Mouse (Mus musculus) left cerebral cortex, postnatal 14 days (tissue): ENCODE results near the gene Zfp988. TPM values are rescaled to one million over a fixed set of nuclear protein-coding genes. Genes with fewer than 3 reads are reported as not detected.
"Not testable (repeated sequence)": the region's sequence is repeated elsewhere in the genome, so short reads cannot be mapped to it uniquely, and the experiment has no call there.

Experiments
- DNase-seq, 2 experiments: peaks; one replicate each; pipeline ENCODE4 v3.0.0; 2021 to 2022; ENCODE audit warnings: low spot score in 2 of 2, mixed read lengths in 1 of 2
- intact Hi-C: fragments of 180-260 bp; cut with DNase I; formaldehyde crosslinking; loops from one replicate; pipeline ENCODE4 v1.15.1; 2025
- long read RNA-seq, 2 experiments: library from polyadenylated mRNA; stranded (forward); transcript quantifications; one replicate each; pipeline ENCODE4 v2.0.0; 2021
- total RNA-seq, 2 experiments: library from RNA; stranded (reverse); gene quantifications; 2 replicates each; pipeline ENCODE4 v1.2.3; 2021

The Zfp988 gene
- under 1 TPM; 0.13 to 0.19 TPM for total RNA-seq
- long read RNA-seq, experiment 1 = 0 reads
- long read RNA-seq, experiment 2 = 0 reads

DNA sequence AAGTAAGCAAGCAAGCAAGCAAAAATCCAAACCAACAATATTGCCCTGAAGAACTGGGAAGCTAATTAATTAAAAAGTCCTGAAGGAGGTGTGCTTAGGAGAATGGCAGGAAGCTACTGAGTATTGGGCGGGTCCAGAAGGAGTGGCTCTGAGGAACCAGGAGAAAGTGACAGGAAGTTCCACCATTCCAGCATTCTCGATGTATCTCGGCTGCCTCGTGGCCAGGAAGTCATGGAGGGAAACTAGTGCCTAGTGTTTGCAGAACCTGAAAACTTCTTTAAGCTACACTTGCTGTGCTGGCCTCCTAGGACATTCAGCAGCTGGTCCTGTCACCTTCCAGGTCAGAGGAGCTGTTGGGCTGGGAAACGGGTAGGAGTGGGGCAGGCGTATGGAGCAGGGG is at the start of gene Zfp988:
TSS of gene Zfp988 (plus strand) at position 239 of the 400 bp plus-strand sequence.
- intact Hi-C loops, DNase-seq: not testable (repeated sequence)

GRCm38 (mm10) chr4:147262708-147263107 is 42.8 kb upstream of the Zfp988 start:
- DNase-seq, intact Hi-C loops: not testable (repeated sequence)

DNA sequence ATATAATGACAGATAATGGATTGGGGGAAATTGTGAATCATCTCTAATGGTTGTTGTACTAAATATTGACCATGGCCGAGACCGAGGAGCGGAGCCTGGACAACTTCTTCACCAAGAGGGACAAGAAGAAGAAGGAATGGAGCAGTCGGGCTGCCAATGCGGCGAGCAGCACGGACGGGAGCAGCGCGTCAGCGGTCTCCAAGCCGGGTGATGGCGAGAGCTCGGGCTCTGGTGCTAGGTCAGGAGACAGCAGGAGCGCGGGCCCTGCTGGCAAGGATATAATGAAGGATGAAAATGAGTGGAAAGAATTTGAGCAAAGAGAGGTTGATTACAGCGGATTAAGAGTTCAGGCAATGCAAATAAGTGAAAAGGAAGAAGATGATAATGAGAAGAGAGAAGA is 38.2 kb upstream of the Zfp988 start:
- DNase-seq, intact Hi-C loops: not testable (repeated sequence)

DNA sequence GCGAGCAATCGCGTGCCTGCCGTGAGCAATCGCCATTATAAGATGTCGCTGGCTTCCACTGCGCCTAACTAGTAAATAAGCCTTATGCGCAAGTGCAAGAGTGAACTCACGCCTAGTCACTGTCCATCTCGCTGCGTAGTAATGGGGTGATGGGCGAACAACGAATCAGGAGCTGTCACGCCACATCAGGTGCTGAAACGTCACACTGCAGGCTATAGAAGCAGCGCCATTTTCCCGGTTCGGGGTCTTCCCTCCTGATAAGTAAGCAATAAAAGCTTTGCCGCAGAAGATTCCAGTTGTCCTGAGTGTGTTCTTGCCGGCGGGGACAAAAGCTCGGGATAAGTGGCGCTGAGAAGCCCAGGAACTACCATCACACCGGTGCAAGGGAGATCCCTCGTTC is 36.7 kb upstream of the Zfp988 start:
- DNase-seq, intact Hi-C loops: not testable (repeated sequence)

GRCm38 (mm10) chr4:147270026-147270425 is 35.4 kb upstream of the Zfp988 start:
- DNase-seq, intact Hi-C loops: not testable (repeated sequence)

- DNase-seq, intact Hi-C loops: not testable (repeated sequence)
Observed at GRCm38 (mm10) chr4:147271601-147272000, 33.9 kb upstream of the Zfp988 start.

GRCm38 (mm10) chr4:147275021-147275772 is 30.3 kb upstream of the Zfp988 start:
- DNase-seq, intact Hi-C loops: not testable (repeated sequence)

DNA sequence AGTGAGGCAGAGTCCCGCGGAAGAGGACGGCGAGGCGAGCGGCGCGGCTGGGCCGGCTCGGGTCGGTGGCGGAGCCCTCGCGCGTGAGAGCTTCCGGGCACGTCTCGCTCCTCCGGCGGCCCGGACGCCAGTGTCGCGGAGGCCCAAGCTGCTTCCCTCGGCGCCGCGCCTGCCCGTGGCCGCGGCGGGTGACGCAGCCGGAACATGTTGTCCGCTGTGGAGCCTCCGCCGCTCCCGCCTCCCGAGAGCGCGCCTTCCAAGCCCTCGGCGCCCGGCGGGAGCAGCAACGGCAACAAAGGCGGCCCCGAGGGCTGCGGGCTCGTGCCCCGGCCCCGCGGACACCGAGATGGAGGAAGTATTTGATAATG is 29.7 kb upstream of the Zfp988 start:
- intact Hi-C loops, DNase-seq: not testable (repeated sequence)

DNA sequence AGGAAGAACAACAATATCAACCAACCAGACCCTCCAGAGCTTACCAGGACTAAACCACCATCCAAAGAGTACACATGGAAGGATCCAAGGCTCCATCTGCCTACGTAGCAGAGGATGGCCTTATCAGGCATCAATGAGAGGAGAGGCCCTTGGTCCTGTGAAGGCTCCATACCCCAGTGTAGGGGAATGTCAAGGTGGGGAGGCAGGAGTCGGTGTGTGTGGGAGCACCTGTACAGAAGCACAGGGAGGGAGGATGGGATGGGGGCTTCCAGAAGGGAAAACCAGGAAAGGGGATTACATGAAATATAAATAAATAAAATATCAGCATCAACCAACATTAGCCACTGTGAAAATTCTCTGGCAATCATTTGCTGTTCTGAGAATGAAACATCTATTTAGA is 25.1 kb upstream of the Zfp988 start:
- not testable (repeated sequence) for DNase-seq

GRCm38 (mm10) chr4:147298585-147298984 is 6.9 kb upstream of the Zfp988 start:
- intact Hi-C loops = not testable (repeated sequence)

More for the DNA sequence above, 25.1 kb upstream of the Zfp988 start:
- intact Hi-C loops = not testable (repeated sequence)

DNA sequence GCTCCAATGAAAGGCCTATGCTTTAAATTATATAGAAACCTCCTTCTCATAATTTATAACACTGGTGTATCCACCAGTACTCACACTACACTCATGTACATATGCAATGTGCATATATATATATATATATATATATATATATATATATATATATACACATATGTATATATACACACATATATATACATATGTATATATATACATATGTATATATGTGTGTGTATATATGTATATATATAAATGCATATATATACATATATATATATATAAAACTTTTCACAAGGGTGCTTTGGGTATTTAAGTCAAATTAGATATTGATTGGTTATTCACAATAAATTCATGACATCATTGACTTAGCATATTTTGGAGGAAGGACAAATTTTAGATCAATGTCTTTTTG is 3.1 kb upstream of the Zfp988 start:
- intact Hi-C loops, DNase-seq: not testable (repeated sequence)

More at GRCm38 (mm10) chr4:147298585-147298984, 6.9 kb upstream of the Zfp988 start:
- DNase-seq = not testable (repeated sequence)

DNA sequence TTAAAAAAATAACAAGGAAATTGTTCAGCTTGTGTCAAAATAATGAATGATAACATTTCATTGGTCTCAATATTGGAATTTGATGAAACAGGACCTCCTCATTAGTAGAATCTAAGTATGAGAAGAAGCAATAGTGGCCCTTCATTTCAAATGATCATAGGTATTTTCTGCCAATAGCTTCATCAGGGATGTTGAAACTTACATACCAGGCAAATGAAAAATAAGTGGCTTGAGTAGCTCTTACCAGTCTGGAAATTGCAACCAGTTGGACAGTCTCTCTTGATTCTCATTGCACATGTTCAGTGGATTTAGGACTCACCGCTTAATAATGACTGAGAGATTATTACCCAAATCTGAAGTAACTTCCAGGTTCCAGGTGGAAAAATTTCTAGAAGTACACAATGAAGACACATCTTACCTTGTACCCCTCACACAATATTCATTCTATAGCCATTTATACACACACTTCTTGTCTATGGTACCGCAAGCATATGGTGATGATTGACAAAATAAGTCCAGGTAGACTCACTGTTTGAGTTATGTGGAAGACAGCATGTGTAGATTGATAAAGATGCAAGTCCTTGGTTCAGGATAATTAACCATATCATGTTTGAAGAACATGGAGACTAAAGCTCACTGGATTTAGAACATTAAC is 29.7 kb downstream of the Zfp988 start:
- intact Hi-C loops, DNase-seq: not testable (repeated sequence)

DNA sequence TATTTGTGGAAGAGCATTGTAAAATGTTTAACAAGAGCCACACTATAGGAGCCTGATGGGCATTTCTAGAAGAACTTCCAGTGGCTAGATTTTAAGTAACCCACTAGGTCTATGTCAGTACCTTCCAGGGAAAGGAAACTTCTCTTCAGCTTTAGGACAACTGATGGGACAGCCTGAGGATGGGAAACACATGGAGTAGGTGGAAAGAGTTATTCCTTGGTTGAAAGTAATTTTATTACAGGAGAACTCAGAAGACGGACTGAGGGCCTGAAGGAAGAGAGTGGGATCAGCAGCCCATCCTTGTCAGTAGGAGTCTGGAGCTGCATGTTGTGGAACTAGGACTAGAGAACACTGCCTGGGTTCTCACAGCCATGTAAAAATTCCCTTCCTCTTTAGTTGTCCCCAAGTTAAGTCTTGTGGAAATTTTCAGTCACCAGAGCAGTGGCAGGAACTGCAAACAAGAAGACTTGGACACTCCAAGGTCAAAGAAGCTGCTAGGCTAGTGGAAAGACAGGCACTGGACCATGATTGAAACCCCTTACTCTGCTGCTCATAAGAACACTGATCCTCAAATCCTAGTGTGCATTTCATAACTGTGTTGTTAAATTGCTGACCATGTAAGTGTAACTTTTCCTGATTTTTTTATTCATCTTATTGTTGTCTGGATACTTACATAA is 30.4 kb downstream of the Zfp988 start:
- intact Hi-C loops, DNase-seq: not testable (repeated sequence)

DNA sequence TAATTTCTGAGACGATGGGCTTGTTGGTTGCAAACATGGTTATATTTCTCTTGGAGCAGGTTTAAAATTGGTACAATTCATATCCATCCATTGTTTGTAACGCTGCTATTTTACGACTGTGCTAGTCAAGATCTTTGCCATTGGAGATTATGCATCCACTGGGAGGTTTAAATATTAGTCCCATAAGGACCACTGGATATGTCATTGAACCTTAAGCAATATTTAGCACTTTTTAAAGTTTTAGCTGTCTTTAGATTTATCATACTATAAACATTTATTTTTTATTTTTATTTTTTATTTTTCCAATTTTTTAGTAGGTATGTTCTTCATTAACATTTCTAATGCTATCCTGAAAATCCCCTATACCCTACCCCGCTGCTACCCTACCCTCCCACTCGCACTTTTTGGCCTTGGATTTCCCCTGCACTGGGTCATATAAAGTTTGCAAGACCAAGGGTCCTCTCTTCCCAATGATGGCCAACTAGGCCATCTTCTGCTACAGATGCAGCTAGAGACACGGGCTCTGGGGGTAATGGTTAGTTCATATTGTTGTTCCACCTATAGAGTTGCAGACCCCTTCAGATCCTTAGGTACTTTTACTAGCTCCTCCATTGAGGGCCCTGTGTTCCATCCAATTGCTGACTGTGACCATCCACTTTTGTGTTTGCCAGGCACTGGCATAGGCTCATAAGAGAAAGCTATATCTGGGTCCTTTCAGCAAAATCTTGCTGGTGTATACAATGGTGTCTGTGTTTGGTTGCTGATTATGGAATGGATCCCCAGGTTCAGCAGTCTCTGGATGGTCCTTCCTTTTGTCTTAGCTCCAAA is 31.1 kb downstream of the Zfp988 start:
- DNase-seq, intact Hi-C loops: not testable (repeated sequence)

DNA sequence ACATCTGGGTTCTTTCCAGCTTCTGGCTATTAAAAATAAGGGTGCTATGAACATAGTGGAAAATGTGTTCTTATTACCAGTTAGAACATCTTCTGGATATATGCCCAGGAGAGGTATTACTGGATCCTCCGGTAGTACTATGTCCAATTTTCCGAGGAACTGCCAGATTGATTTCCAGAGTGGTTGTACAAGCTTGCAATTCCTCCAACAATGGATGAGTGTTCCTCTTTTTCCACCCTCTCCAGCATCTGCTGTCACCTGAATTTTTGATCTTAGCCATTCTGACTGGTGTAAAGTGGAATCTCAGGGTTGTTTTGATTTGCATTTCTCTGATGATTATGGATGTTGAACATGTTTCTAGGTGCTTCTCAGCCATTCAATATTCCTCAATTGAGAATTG is 32.0 kb downstream of the Zfp988 start:
- DNase-seq, intact Hi-C loops: not testable (repeated sequence)

DNA sequence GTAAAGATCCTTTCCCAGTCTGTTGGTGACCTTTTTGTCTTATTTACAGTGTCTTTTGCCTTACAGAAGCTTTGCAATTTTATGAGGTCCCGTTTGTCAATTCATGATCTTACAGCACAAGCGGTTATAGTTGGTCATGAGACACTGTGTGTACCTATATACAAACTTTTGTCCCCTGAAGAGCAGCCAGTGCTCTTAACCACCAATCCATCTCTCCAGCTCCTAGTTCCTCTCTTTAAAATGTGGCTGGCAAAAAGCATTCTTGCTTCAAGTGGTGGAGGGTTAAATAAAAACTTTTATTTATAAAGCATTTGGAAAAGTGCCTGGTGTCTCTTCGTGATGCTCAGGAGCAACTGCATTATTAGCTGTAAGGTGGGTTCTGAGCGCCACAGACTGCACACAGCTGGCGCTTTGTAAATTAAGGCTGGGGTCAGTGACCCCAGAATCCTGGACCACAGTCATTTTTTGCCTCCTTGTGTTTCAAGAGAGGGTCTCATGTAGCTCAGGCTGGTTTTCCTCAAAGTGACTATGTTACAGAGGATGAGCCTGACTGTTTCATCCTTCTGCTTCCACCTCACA is 32.6 kb downstream of the Zfp988 start:
- intact Hi-C loops = no loop called here
- DNase-seq = no peak

- DNase-seq, intact Hi-C loops: not testable (repeated sequence)
Observed at GRCm38 (mm10) chr4:147338706-147339105, 33.2 kb downstream of the Zfp988 start.

DNA sequence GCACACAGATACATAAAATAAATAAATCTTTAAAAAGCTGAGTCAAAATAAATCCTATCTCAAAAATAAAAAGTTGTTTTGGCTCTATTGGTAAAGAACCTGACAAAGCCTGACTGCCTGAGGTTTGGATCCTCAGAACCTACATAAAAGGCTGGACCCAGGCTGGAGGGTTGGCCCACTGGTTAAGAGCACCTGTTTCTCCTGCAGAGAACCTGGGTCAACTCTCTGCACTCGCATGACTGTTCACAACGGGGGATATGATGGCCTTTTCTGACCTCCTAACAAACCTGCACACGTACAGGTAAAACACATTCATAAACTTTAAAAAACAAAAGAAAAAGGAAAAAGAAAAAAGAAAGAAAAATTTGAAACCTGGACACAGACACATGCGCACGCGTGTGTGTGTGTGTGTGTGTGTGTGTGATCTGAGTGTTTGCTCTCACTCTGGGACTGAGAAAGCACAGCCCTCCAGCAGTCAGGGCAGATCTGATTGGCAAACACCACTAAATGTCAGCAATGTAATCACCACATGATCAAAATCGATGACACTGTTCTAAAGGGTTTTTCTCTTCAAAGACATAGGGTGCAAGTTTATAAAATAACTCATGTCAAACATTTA is 34.2 kb downstream of the Zfp988 start:
- DNase-seq, intact Hi-C loops: not testable (repeated sequence)
